Mouse (Mus musculus) stomach, postnatal 0 days (tissue): ENCODE results near the gene Acin1.

Source experiments
- CTCF ChIP-seq: IDR thresholded peaks from 2 replicates; pipeline ENCODE4 v1.5.1; 2016; ENCODE audit warnings: antibody characterized with exemption, low read depth, mild to moderate bottlenecking, moderate library complexity
- EP300 ChIP-seq: optimal IDR thresholded peaks from 2 replicates; pipeline ENCODE3; 2016; ENCODE audit warnings: antibody characterized with exemption

GRCm38 (mm10) chr14:54685471-54685870 is 1.3 kb downstream of the Acin1 start:
- no peak for TF ChIP-seq EP300
- no peak for TF ChIP-seq CTCF
